Mouse (Mus musculus) olfactory bulb, adult 2 months (tissue): ENCODE data around the gene Ttll9.

Experiments used
- CTCF ChIP-seq: fragments of 200-500 bp; IDR thresholded peaks from 2 replicates; pipeline ENCODE4 v1.5.1; 2012; ENCODE audit warnings: low read depth, mild to moderate bottlenecking, low read length, moderate library complexity; ENCODE audit not compliant: insufficient read depth
- POLR2A ChIP-seq: fragments of 200-500 bp; IDR thresholded peaks from 2 replicates; pipeline ENCODE4 v1.6.1; 2012; ENCODE audit warnings: mild to moderate bottlenecking, low read depth, low read length, moderate library complexity; ENCODE audit not compliant: insufficient read depth

DNA sequence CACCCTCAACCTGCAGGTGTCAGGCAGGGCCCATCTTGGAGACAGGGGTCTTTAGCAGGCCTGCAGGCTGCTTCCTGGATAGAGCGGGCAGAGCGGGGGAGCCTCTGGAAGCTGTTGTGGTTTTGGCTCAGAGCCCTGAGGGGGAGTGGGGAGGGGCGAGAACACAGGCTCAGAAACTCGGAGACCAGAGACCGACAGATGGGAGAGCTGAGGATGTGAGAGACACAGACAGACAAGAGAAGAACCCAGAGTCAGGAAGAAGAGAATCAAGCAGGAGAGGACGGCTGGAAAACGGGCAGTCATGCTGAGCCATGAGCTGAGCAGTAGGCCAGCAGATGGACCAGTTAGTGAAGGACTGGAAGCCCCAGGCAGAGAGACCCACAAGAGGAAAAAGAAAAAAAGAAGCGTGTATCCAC lies 83.6 kb downstream of the Ttll9 start:
- TF ChIP-seq CTCF (no peak), POLR2A (no peak)
